Mouse (Mus musculus) megakaryocyte, embryonic 14.5 days (primary cell): ENCODE data around the gene Slc6a20a.

Source experiments
- FLI1 ChIP-seq: IDR thresholded peaks from 2 replicates; pipeline ENCODE4 v1.6.1; 2012; ENCODE audit warnings: low read length, inconsistent platforms, mixed read lengths
- GATA1 ChIP-seq: IDR thresholded peaks from 3 replicates; pipeline ENCODE4 v1.6.1; 2012; ENCODE audit warnings: mixed read lengths, low read length, inconsistent platforms, borderline replicate concordance

DNA sequence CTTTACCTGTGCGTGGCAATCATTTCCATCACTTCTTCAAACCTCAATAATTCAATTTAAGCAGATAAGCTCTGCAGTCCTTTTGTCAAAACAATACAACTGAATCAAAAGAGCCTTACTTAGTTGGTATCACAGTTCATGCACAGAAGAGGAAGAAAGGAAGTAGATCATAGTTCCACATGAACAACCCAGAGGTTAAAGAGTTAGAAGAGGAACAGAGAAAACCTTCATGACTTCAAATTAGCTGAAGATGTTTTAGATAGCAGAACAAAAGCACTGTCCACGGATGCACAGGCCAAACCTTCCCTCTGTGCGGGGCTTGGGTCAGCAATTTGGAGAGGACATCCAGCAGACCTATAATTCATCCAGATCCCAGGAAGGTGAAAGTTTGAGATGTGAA, 47.0 kb downstream of the Slc6a20a start:
- no peak for TF ChIP-seq GATA1
- TF ChIP-seq FLI1 = no peak
